Mouse (Mus musculus) subcutaneous adipose tissue, adult 2 months (tissue): Measurements from ENCODE around the gene Osbpl6. TPM values are rescaled to one million over a fixed set of nuclear protein-coding genes. Genes with fewer than 3 reads are reported as not detected.

Experiments used
- polyA plus RNA-seq: library from polyadenylated mRNA; depleted of rRNA; stranded (reverse); fragments of >200 nt; gene quantifications from 2 replicates; pipeline ENCODE4 v1.2.3, GENCODE M21; 2012; ENCODE audit warnings: low replicate concordance; rRNA removed

Gene Osbpl6
- 1.3 and 2.8 TPM in 2 replicates for polyA plus RNA-seq

DNA sequence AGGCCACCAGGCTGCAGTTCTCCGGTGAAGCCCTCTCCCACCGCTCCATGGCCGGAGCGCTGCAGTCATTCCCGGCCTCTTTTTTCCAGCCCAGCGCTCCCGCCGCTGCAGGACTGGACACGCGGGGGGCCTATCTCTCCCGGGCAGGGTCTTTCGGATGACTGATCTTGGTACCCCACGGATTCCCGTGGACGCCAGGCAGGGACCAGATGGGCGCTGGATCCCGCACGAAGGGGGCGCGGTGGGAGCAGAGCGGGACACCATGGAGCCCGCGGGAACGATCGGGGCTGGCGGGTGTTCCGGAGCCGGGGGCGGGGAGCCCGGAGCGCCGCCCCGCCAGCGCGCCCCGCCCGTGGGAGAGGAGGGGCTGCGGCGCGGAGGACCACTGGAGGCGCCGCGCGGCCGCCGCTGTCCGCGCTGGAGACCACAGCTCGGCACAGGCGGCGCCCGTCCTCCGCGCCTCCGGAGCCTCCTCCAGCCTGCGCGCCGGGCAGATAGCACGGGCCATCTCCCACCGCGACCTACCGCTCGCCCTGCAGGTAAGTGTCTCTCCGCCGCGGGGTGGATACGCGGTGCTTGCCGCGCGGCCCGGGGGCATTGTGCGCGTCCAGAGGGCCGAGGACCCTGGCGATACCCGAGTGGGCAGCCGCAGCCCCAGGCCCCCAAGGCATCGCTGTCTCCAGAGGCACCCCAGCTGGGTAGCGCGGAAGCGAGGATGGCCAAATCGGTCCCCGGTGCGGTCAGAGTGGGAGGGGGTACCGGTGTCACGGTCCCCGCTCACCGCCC, at the start of gene Osbpl6:
TSS of gene Osbpl6 (plus strand) at position 358 of the 786 bp plus-strand sequence.

GRCm38 (mm10) chr2:76360226-76360625, 46.1 kb upstream of the Osbpl6 start, which contains the start of gene Cyct:
Gene Cyct, minus strand, starts transcription at chr2:76360450.

GRCm38 (mm10) chr2:76369821-76370655, 36.3 kb upstream of the Osbpl6 start, which contains the start of gene Rbm45:
Gene Rbm45, plus strand, starts transcription at chr2:76369984.

DNA sequence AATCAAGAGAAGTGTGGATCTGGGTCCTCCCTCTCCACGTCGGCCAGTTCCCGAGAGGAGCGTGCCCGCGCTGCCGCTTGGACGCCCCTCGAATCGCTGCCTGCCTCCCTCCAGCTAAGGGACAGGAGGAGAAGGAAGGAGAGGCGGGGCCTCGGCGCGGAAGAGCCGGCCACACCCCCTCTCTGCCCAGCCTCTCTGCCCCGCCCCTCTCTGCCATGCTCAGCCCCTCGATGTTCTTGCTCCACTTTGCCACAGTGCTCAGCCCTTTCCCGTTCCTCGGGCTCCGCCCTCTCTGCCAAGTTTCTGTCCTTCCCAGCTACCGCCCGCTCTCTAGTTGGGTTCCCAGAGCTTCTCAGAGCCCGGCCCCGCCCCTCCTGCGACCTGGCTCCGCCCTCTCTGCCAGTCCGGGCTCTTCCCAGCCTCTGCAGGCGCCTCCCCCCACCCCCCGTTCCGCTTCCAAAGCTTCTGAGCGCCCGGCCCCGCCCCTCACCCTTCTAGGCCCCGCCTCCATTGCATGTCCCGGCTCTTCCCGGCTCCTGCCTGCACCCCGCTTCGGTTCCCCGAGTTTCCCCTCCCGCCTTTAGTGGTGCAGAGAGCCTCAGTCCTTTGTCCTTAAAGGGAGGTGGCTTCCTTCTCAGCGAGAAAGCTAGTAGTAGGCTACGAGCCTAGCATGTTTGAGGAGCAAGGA, 241.7 kb downstream of the Osbpl6 start, which contains the start of the genes Prkra and Pjvk:
TSS of gene Prkra (minus strand) at position 133 of the 688 bp plus-strand sequence.
TSS of gene Pjvk (plus strand) at position 594 of the 688 bp plus-strand sequence.

Other genes with a start within 250 kb of the Osbpl6 start
- 0.04 TPM in 1 of 2 replicates, not detected in the other for gene Pde11a, start 67.7 kb upstream of the Osbpl6 start, polyA plus RNA-seq
- gene Cyct, start 46.1 kb upstream of the Osbpl6 start, polyA plus RNA-seq: not detected in 2 replicates
- gene Rbm45, start 36.5 kb upstream of the Osbpl6 start, polyA plus RNA-seq: 10.3 and 15.4 TPM in 2 replicates
- 24.7 and 26.2 TPM in 2 replicates for gene Prkra, start 241.5 kb downstream of the Osbpl6 start, polyA plus RNA-seq
- gene Pjvk, start 242.0 kb downstream of the Osbpl6 start, polyA plus RNA-seq: not detected in 2 replicates